Mouse (Mus musculus): Measurements from ENCODE around the gene Scand1. TPM values are rescaled to one million over a fixed set of nuclear protein-coding genes. Genes with fewer than 3 reads are reported as not detected.

The Scand1 gene
- 10 to 100 TPM; 65.9 to 66.4 TPM for total RNA-seq (2021)
- long read RNA-seq, experiment 1, transcript Scand1-201 (2 exons, 759 nt): major isoform, 13 of 36 reads
- long read RNA-seq, experiment 1, partial matches to known transcripts: 0 of 36 reads
- long read RNA-seq, experiment 1, other reads (novel, unspliced or antisense): 23 of 36 reads
- long read RNA-seq, experiment 2, transcript Scand1-201 (2 exons, 759 nt): major isoform, 10 of 25 reads
- long read RNA-seq, experiment 2, partial matches to known transcripts: 0 of 25 reads
- long read RNA-seq, experiment 2, other reads (novel, unspliced or antisense): 15 of 25 reads

DNA sequence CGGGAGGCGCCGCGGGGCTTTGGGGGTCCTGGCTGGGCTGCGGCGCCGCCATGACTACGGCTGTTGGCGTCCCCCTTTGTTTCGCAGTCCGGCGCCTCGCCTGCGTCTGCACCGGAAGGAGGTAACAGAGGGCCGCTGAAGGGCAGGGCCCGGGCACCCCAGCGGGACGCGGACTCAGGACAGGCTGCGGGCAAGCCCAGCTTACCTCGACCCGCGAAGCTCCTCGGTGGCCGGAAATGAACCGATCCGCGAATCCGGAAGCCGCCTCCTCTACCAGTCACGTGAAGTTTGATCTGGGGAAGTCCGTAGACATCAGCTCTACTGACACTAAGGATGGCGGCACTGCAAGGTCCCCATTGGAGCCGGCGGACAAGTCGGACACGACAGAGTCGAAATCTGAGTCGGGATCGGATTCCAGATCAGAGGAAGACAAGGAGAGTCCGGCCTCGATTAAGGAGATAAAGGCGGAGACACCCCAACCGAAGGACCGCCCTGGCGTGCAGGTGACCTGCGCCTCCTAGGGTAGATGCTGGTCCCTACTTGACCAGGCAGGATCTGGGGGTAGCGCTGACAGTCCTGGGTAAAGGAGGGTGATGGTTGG lies at the start of gene Scand1, which contains the start of gene Cnbd2:
Gene Scand1, minus strand, starts transcription at position 408 of the 601 bp plus-strand sequence.
Gene Cnbd2, plus strand, starts transcription at position 3 of the 601 bp plus-strand sequence.
- DNase-seq: peak; percentile 74

DNA sequence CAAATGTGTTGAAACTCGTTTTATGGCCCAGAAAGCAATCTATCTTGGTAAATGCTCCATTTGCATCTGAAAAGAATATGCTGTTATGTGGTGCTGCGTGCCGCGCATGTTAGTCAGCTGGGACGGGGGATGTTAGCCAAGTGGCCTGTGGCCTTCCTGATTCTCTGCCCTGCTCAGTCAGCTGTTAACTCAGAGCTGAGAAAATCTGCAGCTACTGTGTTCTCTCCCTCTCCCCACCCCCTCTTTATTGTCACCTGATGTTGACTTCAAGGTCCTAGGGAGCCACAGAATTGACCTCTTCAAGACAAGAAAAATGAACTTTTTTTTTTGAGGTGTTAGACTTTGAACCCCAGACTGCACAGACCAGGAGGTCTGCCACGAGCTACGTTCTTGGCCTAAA lies 43.5 kb upstream of the Scand1 start:
- peak; percentile 30 for DNase-seq

DNA sequence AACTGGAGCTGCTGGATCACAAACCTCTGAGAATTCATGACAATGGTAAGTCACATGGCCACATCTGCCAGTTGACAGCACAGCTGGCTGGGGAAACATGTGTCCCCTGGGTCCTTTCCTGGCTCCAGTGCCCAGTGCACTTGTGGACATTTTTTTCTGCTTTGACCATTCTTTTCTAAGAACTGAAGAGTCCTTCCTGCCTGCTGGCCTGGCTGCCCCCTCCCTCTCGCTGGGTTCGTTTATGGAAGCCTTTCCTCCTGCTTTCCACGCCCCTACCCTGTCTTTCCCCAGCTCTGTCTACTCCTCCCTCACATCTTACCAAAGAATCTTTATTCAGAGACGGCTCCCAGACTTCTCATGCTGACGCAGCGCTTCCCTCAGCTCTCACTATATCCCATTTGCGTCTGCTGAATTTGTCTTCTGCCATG lies 40.8 kb upstream of the Scand1 start:
- DNase-seq: peak; percentile 53

DNA sequence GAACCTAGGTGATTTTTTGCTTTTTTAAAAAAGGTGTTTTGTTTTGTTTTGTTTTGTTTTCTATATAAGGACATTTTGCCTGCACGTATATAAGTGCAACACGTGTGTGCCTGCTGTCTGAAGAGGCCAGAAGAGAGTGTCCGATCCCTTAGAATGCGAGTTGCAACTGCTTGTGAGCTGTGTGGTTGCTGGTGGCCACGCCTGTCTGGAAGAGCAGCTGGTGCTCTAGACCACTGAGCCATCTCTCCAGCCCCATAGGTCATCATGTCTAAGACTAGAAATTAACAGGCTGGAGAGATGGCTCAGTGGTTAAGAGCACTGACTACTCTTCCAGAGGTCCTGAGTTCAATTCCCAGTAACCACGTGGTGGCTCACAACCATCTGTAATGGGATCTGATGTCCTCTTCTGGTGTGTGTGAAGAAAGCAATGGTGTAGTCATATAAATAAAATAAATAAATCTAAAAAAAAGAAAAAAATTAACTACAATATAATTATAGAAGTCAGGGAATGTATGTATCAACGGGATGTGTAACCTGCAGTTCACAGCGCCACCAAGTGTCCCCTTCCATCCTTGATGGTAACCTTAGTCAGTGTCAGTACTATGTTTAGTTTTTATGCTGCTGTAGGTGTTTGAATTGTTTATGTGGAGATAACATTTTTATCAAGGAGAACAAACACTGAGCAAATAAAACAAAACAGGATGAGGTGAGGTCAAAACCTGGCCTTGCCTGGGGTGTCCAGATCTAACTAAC lies 40.1 kb upstream of the Scand1 start:
- no peak for DNase-seq

DNA sequence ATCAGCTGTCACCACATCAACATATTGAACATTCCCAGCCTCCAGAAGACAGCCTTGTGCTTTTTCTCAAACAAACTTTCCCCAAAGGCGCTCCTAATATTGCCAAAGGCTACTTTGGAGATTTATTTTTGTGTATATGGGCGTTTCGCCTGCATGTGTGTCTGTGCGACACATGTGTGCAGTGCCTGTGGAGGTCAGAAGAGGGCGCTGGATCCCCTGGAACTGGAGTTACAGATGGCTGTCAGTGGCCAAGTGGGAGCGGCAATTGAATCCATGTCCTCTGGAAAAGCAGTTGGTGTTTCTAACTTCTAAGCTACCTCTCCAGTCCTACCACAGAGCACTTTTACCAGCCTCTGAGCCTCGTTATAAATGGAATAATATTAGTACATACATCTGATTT lies 38.7 kb upstream of the Scand1 start:
- DNase-seq: no peak

DNA sequence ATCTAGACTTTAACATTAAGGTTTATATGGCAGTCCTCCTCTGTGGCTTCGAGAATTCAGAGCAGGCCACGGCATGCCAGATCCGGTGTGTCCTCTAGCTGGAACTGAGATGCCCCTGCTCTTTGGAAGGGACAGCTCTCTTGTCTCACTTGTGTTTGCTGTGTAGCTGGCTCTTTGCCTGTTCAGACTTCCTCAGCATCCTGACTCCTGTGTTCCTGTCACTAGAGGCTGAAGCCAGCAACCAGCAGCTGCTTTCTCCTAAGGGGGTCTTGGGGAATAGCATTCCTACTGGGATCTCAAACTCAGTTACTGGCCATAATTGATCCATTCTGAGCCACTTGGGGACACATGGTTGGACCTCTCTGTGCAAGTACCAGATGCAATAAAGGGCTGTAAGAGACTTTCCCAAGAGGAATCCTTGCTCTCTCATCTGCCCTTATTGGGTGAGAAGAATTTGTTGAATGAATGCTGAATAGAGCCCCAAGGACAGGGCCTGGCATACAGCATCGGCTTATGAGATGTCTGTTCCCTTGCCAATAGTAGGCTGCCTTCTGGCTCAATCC lies 36.9 kb upstream of the Scand1 start:
- no peak for DNase-seq

DNA sequence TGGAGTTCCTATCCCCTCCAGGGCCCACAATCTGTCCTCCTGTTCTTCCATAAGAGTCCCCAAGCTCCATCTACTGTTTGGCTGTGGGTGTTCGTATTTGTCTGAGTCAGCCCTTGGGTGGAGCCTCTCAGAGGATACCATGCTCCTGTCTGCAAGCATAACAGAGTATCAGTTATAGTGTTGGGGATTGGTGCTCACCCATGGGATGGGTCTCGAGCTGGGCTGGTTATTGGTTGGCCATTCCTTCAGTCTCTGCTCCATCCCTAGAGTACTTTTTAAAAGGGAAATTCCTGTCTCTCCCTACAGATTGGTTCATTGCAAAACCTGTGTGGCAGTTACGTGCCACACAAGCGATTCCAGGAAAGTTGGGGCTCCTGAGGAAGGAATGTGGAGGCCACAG lies 36.3 kb upstream of the Scand1 start:
- no peak for DNase-seq

DNA sequence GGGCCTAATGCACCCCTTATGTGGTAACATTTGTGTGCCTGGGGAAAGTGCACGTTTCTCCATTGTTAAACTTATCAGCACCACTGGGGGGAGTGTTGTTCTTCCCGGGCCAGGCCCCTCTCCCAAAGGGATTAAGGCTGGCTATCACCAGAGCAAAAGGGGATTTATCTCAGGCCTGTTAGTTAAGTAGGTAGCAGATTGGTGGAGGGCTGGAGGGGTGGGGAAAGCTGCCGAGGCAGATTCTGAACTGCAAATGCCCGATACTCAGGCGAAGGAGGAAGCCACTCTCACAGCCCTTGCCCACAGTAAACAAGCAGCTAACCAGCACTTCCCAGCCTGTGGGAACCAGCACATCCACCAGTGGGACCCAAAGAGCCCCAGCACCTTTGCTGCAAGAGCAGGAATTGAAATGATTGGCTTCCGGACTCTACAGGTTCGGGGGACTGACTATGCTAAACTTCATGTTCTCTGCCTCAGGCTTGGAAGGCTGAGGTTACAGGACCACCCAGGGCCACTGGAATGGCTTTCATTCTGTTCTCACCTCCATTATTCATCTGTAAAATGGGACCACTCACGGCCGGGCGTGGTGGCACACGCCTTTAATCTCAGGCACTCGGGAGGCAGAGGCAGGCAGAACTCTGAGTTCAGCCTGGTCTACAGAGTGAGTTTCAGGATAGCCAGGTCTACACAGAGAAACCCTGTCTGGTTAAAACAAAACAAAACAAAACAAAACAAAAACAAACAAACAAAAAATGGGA lies 32.5 kb upstream of the Scand1 start:
- DNase-seq: peak; percentile 34

DNA sequence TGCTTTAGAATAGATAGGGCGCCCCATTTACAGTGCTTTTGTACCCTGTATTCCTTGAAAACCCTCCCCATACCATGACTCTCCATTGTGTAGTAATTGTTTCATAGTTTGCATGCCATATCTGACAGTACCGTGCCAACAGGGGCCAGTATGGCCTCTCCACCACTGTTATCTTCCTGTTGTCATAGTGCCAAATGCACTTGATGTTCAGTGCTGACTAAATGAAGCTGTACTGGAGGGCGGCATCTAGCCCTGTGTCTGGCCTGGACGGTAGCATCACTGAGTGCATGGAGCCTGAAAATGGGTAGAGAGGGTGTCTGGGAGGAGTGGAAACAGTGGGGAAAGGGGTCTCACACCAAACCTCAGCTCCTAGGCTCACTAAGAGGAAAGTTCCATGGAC lies 27.6 kb upstream of the Scand1 start:
- no peak for DNase-seq

DNA sequence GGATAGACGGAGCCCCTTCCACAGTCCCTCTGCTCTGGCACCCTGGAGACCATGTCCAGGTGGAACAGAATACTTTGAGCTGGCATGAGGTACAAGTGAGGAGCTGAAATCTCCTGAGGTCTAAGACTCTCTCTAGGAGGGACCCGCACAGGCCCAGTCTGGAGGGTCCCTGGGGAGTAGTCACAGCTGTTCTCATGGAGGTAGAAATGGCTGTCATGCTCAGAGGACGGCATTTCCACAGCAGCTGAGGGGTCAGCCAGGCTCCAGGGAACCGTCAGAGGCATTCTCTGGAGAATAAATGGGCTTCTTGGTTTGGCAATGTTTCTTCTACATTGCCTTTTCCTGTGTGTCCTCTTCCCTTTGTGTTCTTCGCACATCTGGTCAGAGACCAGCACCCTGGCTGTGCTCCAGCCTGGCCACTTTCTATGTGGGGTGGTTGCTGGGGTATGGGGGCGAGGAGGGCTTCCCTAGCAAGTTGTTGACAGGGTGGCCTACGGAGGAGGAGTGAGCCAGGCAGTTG lies 19.0 kb upstream of the Scand1 start:
- DNase-seq: no peak

DNA sequence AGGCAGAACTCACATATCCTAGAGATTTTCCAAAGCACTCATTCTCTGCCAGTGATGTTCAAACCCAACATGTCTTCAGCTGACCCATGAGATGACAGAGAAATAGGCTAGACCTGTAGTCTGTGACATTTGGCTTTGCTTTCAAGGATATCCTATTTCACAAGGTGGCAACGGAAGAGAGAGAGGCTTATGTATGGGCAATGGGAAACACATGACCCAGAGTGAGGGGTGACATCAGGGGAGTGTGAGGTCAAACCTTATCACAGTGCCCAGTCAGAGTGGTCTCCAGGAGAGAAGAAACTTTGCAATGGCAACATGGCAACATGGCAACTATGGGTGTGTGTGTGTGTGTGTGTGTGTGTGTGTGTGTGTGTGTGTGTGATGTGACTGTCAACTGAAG lies 18.2 kb upstream of the Scand1 start:
- no peak for DNase-seq

DNA sequence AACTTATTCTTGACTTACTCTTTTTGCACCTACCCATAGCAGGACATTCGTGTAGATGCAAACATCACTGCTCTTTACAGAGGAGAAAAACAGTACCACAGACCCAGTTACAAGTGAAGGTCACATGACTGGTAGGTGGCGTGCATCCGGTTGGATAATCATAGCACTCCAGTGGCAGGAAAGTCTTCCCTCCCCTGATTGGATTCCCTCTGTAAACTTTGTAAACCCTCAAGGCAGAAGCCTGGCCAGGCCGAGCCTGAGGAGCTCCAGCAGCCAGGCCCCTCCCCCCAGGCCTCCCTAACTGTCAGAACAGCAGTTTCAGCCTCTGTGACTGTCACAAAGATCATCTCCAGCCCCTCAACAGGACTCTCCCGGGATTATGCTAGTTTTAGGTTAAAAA lies 12.2 kb upstream of the Scand1 start:
- DNase-seq: peak; percentile 26

DNA sequence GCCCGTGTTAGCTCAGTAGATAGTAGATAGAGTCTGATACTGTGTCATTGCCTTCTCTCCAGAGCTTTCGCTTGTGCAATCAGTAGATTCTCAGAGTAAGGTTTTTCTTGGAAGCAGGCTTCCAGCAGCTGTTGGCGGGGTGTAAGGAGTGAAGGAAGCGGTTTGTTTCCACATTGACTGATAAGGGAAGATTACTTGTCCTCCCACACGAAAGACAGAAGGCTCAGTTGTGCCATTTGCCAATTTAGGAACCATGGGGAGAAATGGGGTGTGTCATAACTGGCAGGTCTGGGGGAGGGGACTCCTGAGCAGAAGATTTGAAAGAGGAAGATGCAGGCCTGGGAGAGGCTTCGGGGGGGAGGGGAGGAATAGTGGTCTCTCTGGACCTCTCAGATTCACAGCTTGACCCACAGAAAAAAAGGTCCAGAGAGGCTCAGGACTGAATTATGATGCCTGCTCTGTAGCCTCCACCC lies 11.6 kb upstream of the Scand1 start:
- no peak for DNase-seq

DNA sequence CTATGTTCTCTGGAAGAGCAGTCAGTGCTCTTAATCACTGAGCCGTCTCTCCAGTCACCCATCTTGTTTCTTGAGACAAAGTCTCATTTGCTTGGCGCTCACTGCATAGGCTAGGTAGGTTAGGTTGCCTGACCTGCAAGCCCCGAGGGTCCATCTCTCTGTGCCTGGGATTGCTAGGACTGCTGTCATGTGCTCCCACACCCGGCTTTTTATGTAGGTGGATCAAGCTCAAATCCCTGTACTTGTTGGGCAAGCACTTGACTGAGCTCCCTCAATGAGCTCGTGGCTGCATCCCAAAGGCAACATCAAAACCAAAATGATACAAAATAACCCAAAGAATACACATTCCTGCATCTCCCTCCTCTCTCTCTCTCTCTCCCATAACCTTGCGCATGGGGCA lies 9.0 kb upstream of the Scand1 start:
- DNase-seq: no peak

DNA sequence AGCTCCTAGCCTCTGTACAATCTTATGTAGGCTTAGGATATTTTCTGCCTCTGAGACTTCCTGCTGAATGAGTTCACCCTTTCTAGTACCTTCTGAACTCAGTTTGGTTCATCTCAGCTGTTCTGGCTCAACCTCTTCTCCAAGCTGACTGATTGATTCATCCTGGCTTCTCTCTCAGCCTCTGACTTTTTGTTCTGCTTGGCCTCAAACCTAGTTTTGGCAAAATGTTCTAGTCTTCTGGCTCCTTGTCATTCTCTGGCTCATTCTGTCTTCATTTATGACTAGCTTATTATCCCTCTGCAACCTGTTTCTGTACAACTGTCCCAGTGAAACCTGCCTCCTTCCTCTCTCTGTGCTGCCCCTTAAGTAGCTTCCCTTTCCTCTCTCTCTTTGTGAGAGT lies 6.0 kb upstream of the Scand1 start:
- DNase-seq: no peak

DNA sequence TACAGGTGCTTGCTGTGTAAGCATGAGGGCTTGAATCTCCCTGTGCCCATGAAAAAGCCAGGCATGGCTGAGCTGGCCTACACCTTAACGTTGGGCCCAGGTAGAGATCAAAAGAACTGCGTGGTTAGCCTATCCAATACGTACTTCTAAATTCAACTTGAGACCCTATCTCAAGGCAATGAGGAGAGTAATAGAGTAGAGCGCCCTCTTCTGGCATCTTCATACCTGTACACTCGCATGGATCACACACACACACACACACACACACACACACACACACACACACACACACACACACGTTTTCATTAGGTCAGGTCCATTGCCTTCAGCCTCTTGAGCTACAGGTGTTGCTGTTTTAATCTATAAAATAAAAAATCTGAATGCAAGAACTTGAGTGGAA lies 2.3 kb upstream of the Scand1 start:
- DNase-seq: no peak

DNA sequence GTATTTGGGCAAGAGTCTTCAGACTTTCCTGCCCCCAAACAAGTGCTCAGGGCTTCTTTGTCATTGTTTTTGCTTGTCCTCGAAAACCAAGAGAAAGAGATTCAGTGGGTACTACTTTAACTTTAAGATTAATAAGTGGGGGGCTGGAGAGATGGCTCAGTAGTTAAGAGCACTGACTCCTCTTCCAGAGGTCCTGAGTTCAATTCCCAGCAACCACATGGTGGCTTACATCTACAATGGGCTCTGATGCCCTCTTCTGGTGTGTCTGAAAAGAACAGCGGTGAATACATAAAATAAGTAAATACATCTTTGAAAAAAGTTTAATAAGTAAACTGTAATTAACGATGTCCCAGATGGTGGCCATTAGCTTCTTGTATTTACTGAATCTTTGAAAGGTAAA lies 649 bp upstream of the Scand1 start:
- DNase-seq: no peak

DNA sequence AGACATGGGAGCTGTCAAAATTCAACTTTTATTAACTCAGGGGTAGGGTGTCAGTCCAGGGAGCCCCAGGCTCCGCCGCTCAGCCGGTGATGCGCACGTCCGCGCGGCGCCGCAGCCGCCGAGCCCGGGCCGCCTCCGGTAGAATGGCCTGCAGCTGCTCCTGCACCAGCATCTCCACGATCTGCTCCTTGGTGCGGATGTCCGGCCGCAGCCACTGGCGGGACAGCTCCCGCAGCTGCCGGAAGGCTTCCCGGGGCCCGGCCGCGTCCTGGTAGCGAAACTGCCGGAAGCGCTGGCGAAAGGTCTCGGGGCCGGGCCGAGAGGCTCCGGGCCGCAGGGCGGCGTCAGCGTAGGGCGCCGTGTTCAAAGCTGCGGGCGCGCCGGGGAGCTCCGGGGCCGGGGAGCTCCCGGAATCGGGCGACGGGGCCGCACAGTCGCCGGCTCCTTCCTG lies 638 bp downstream of the Scand1 start:
- peak; percentile 77 for DNase-seq

DNA sequence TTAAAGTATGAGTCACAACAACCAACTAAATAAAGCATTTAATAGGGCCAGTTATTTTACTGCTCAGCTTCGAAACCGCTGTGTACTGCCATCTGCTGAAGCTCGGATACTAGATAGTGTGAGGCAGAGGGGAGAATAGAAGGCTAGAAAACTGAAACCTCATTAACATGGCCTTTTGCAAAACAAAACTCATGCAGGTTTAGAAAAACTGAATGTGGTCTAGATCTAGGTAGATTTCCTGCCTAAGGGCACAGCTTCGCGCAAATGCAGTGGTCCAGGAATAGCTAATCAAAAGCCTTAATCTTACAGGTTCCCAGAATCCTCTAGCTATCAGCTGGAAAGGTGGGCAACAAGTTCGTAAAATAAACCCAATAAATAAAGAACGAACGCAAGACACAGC lies 1.1 kb downstream of the Scand1 start:
- no peak for DNase-seq

DNA sequence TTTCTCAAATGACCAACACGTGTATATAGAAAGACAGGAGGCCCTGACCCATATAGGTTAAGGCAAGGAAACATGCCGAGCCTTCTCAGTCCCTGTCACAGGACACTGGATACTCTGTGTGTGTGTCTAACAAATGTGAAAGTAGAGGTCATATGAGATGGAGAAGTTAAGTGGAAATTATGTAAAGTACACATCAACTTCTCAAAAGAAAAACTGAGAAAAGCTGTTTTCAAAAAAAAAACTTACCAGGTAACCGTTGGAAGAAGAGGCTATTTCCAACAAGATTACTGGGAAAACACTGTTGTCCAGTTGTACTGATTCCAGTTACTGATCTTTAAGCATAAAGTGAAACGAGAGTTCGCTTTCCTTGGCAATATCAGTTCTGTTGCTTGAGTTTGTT lies 1.6 kb downstream of the Scand1 start:
- DNase-seq: no peak

DNA sequence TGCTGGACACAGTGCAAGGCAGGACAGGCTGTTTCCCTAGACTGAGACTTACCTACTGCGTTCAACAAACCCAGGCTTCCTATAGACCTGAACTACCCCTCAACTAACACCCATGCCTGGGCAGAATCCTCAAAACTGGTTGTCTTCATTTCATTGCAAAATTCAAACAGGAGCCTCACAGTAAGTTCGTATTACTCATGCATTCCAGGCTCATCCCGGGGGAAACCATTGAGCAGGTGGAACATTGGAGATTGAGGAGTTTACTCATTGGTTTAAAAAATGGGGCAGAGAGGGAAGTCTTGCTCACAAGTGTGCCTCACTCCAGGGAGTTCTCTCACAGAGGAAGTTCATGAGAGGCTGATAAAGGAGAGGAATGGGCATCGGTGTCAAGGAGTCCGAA lies 2.0 kb downstream of the Scand1 start:
- DNase-seq: no peak

DNA sequence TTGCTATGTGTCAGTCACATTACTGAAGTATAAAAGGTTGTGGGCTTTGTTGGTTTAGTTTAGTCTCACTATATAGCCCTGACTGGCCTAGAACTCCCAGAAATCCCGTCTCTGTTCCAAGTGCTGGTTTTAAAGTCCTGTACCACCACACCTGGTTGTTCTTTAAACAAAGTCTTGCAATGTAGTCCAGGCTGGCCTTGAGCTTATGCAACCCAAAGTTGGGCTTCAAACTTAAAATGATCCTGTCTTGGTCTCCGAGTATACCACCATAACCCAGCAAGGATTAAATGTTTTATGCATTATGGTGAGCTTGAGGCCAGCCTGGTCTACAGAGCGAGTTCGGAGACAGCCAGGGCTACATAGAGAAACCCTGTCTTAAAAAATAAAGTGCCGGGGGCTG lies 2.6 kb downstream of the Scand1 start:
- DNase-seq: no peak

Measured in gastrocnemius, postnatal 10 days (tissue).